Mouse (Mus musculus): ENCODE results near the gene Gm20696. TPM values are rescaled to one million over a fixed set of nuclear protein-coding genes. Genes with fewer than 3 reads are reported as not detected.

Gene Gm20696
- polyA plus RNA-seq, 1 experiment from 2014 or later = 3.6 TPM

DNA sequence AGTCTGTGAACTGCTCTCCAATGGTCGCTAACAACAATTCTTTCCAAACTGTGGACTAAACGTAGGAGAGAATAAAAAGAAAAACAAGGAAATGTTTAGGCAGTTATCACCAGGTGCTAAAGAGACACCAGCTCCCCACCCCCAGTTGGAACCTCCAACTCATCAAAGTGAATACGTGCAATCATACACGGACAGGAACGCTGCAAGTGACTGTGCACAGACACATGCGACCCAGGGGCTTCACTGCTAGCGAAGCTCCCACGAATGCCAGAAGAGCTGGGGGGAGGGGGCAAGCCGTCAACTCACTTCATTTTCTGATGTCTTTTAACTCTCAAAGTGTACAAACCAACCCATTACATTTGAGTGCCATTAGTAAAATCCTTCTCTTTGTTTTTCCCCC is 30.5 kb downstream of the Gm20696 start:
- 58% methylated on average over 9 of the region's 9 CpGs for WGBS
- H3K4me1 ChIP-seq (replicated peaks) = peaks cover 19% of the 10 kb centered on the region
- H3K27me3 ChIP-seq = no peaks in the 10 kb centered on the region
- H3K9me3 ChIP-seq = no peaks in the 10 kb centered on the region
- H3K9ac ChIP-seq (replicated peaks) = no peak overlapping the region
- no peak overlapping the region for H3K4me2 ChIP-seq (replicated peaks)
- H3K36me3 ChIP-seq = peaks cover 9% of the 10 kb centered on the region; the same call in 1 of the 2 replicates
- H3K27ac ChIP-seq = peak overlapping the region; percentile 19; the same call in 1 of the 2 replicates
- no peak for ATAC-seq
- H3K4me3 ChIP-seq (replicated peaks) = no peak overlapping the region

DNA sequence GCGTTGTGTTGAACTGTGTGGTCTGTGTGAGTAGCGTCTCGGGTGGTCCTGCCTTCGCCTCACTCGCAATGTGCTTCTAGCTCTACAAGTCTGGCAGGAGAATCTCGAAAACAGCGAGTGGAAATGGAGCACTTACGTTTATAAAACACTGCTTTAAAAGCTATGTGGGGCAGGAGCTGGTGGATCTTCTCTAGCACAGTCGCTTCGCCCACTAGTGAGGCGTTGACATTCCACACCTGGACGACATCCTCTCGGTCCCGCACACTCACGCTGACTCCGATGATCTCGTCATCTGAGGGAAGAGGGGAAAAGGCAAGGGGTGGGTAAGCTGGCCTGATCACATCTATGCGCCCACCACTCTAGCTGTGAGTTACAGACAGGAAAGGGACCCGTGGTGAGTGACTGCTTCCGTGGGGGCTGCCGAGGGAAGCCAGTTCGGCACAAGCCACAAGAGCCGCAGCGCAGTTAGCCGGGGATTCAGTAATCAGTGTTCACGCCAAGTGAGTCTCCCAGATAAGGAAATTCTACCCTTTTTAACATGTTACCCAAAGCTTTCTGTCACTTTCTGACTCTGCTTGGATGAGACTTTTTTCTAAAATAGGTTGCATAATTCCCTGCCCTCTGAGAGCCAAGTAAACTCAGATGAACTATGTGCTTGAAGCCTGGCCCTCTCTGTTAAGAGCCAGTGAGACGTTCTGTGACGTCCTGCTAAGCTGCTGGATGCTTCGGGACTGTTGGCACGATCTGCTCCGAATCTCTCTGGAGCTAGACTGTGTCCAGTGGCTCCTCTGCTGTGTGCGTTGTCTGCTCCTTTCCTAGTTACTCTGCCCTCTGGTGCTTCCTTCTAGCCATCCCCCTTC is 34.2 kb downstream of the Gm20696 start:
- WGBS = 89% methylated on average over 32 of the region's 32 CpGs
- H3K4me1 ChIP-seq (replicated peaks) = peaks cover 17% of the 10 kb centered on the region
- H3K27ac ChIP-seq = no peak overlapping the region
- H3K4me2 ChIP-seq (replicated peaks) = no peak overlapping the region
- no peak overlapping the region for H3K4me3 ChIP-seq (replicated peaks)
- H3K36me3 ChIP-seq = peaks cover 17% of the 10 kb centered on the region
- H3K9me3 ChIP-seq = no peaks in the 10 kb centered on the region
- ATAC-seq = no peak
- H3K9ac ChIP-seq (replicated peaks) = no peak overlapping the region
- no peaks in the 10 kb centered on the region for H3K27me3 ChIP-seq

DNA sequence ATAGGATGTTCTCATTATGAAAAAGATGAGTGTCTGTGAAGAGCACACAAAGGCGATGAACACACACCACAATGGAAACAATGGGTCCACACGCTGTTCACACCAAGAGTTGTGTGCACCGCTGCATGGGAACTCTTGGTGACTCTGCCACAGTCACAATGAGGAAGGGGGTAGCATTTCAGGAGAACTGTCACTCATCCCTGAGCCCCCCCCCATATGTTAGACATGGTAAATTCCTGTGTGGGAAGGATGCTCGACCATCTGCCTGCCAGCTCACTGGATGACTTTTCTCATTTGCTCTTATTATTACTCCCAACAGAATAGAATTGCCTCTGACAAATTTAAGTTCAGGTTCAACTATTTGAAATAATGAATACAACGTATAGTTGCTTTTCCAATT is 35.0 kb downstream of the Gm20696 start:
- Histone ChIP-seq H3K4me2 (replicated peaks) (no peak overlapping the region), H3K27ac (no peak overlapping the region), H3K4me1 (replicated peaks) (peaks cover 9% of the 10 kb centered on the region), H3K36me3 (peaks cover 17% of the 10 kb centered on the region), H3K9me3 (no peaks in the 10 kb centered on the region), H3K27me3 (no peaks in the 10 kb centered on the region), H3K9ac (replicated peaks) (no peak overlapping the region), H3K4me3 (replicated peaks) (no peak overlapping the region)
- 79% methylated on average over 5 of the region's 5 CpGs for WGBS
- ATAC-seq = no peak

DNA sequence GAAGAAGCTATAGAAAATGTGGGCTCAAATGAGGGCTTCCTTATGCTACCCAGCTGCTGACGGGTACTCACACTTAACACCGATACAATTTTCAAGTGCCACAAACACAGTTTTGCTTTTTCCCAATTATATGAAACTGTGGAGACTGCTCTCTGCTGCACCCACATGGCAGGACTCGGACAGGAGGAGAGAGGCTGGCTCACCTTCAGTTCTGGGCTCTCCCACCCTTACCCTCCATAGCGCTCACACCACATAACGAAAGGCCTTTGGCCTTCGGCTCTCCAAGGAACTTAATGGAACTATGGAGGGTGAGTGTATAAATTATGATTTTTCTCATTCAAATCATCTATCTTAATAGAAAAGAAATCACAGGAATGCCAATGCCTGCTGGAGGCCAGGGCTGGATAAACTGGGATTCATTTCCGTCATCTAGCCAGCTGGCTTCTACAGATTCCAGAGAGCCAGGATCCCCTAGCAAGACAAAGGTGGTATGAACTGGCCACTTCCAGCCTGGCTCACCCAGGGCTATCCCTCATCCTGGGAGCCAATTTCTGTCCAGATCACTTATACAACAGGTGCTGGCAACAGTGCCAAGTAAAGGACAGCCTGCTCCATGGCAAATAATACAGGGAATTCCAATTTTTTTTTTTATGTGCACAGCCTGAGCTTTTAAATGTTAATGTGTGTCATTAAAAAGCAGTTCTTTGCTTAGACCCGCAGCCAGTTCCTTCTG is 36.7 kb downstream of the Gm20696 start:
- Histone ChIP-seq H3K27me3 (no peaks in the 10 kb centered on the region), H3K27ac (no peak overlapping the region), H3K4me2 (replicated peaks) (no peak overlapping the region), H3K4me3 (replicated peaks) (no peak overlapping the region), H3K36me3 (peaks cover 17% of the 10 kb centered on the region), H3K9ac (replicated peaks) (no peak overlapping the region), H3K9me3 (no peaks in the 10 kb centered on the region), H3K4me1 (replicated peaks) (peaks cover 11% of the 10 kb centered on the region)
- ATAC-seq = no peak
- whole genome bisulfite sequencing = 76% methylated on average over 8 of the region's 8 CpGs

DNA sequence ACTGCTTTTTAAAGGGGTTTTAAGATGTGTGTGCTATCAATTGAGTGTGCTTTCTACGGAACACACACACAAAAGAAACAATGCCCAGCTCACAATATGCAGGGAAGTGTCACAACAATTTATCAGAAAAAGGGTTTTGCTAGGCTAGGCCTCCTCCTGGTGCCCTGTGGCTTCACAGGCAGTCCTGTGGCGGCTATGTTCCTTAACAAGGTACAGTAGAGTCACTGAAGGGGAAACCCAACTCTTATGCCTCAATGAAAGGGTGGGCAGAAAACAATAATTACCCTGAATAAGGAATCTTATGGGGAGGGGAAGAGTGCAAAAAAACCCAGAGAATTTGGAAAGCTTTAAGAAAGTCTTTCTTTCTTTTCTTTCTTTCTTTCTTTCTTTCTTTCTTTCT is 40.2 kb downstream of the Gm20696 start:
- no peaks in the 10 kb centered on the region for H3K9me3 ChIP-seq
- no peak overlapping the region for H3K4me2 ChIP-seq (replicated peaks)
- no peak overlapping the region for H3K9ac ChIP-seq (replicated peaks)
- WGBS = 42% methylated on average over 2 of the region's 2 CpGs
- H3K4me1 ChIP-seq (replicated peaks) = peaks cover 23% of the 10 kb centered on the region
- no peaks in the 10 kb centered on the region for H3K27me3 ChIP-seq
- no peak overlapping the region for H3K27ac ChIP-seq
- H3K4me3 ChIP-seq (replicated peaks) = no peak overlapping the region
- H3K36me3 ChIP-seq = peaks cover 14% of the 10 kb centered on the region
- ATAC-seq = no peak

DNA sequence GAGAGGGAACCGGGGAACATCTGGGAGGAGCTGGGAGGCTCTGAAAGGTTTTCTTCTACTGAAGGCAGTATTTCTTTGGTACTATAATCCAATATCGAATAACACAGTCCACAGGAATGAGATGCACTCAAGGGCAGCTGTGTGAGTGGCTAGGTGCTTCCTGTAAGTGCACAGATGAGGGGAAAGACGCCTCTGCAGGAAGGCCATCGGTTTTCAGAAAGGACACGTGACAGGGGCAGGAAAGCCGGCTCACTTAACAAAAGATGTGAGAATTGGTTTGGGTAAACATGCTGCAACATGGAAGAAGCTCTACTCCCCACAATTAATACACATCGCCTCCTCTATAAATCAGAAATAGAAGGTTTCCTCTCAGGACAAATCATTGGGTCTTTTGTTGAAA is 40.8 kb downstream of the Gm20696 start:
- no peak for ATAC-seq
- H3K27me3 ChIP-seq = no peaks in the 10 kb centered on the region
- no peak overlapping the region for H3K27ac ChIP-seq

DNA sequence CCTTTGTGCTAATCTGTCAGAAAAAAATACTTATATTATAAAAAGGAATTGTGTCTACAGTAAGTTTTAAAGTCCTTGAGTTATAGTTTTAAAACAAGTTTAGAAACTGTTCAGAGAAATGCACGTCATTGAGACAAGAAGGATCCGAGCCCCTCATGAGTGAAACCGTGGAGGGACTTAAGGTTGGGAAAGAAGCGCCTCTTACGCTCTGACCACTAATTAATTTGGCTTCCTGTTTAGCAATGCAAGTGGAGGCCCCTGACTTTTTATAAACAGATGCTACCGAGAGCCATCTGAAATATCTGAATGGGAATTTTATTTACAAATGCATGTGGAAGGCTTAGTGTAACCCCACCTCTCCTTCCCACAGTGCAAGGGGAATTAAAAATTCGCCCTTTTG is 41.3 kb downstream of the Gm20696 start:
- H3K9me3 ChIP-seq = no peaks in the 10 kb centered on the region

More for the DNA sequence above, 40.8 kb downstream of the Gm20696 start:
- H3K9me3 ChIP-seq = no peaks in the 10 kb centered on the region
- 19% methylated on average over 7 of the region's 7 CpGs for WGBS
- peaks cover 23% of the 10 kb centered on the region for H3K4me1 ChIP-seq (replicated peaks)
- no peak overlapping the region for H3K4me2 ChIP-seq (replicated peaks)
- H3K36me3 ChIP-seq = peaks cover 14% of the 10 kb centered on the region
- H3K9ac ChIP-seq (replicated peaks) = no peak overlapping the region
- H3K4me3 ChIP-seq (replicated peaks) = no peak overlapping the region

DNA sequence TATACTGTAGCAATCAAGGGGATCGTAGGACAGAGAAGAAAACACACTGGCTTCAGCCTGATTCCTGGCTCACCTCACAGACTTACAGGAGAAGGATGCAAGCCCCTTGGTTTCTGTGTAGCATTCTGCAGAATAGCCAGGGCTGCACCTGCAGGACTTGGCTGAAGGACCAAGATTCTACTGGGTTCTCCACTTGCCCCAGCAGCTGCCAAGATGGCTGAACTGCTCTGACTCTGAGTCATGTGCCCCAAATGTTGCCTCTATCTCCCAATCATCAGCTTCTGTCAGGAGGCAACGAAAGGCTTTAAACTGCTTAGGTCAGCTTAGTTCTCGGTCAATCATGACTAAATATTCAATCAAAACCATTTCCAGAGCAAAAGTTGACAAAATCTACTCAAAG is 42.1 kb downstream of the Gm20696 start:
- Histone ChIP-seq H3K4me1 (replicated peaks) (peaks cover 23% of the 10 kb centered on the region), H3K4me2 (replicated peaks) (no peak overlapping the region), H3K27ac (no peak overlapping the region), H3K36me3 (peaks cover 10% of the 10 kb centered on the region), H3K4me3 (replicated peaks) (no peak overlapping the region), H3K27me3 (0 out of 2 replicates have a peak, but pooled peaks cover 4% of the 10 kb centered on the region), H3K9ac (replicated peaks) (no peak overlapping the region), H3K9me3 (no peaks in the 10 kb centered on the region)
- no peak for ATAC-seq
- 78% methylated on average over 3 of the region's 3 CpGs for WGBS

More for the DNA sequence above, 41.3 kb downstream of the Gm20696 start:
- H3K36me3 ChIP-seq = peaks cover 10% of the 10 kb centered on the region
- ATAC-seq = no peak
- H3K4me2 ChIP-seq (replicated peaks) = no peak overlapping the region
- WGBS = 31% methylated on average over 7 of the region's 7 CpGs
- H3K9ac ChIP-seq (replicated peaks) = no peak overlapping the region
- H3K27ac ChIP-seq = no peak overlapping the region
- no peak overlapping the region for H3K4me3 ChIP-seq (replicated peaks)
- H3K27me3 ChIP-seq = no peaks in the 10 kb centered on the region
- H3K4me1 ChIP-seq (replicated peaks) = peaks cover 23% of the 10 kb centered on the region

DNA sequence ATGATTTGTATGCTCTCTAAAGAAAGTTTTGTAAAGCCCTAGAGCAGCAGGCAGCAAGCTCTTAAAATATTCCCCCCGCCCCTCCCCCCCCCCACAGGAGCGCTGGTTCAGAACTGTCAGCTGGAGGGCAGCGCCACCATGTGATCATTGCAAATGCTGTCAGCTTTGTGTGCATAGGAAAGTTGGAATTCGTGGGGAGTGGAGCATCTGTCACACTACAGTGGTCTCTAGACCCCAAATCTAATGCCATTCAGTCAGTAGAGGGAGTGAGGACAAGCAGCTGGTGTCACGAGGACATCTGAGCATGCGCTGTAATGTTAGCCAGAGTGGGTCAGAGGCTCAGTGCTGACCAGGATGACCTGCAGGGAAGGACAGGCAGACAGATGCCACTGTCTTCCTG is 43.0 kb downstream of the Gm20696 start:
- Histone ChIP-seq H3K9ac (replicated peaks) (no peak overlapping the region), H3K36me3 (peaks cover 5% of the 10 kb centered on the region), H3K4me3 (replicated peaks) (no peak overlapping the region), H3K9me3 (no peaks in the 10 kb centered on the region), H3K27ac (no peak overlapping the region), H3K4me1 (replicated peaks) (peaks cover 23% of the 10 kb centered on the region), H3K27me3 (0 out of 2 replicates have a peak, but pooled peaks cover 4% of the 10 kb centered on the region), H3K4me2 (replicated peaks) (no peak overlapping the region)
- WGBS = 9% methylated on average over 6 of the region's 6 CpGs
- peak; percentile 67; the same call in 1 of the 2 replicates for ATAC-seq

DNA sequence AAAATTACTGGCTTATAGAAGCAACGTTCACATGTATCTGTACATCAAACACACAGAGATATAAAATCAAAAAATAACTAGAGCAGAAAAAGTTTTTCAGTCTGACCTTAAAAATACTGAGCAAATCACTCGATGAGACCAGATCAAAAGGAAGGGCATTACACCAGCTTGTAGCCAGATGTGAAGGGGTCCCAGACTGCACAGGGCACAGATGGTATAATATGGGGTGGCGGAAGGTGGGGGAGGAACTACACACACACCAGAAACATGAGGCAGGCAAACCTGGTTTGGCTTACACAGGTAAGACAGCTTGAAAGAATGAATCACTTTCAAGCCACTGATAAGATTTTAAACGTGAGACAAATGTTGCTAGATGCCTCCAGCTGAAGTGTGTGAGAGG is 45.4 kb downstream of the Gm20696 start:
- Histone ChIP-seq H3K4me1 (replicated peaks) (peaks cover 28% of the 10 kb centered on the region), H3K4me3 (replicated peaks) (no peak overlapping the region), H3K36me3 (no peaks in the 10 kb centered on the region), H3K4me2 (replicated peaks) (no peak overlapping the region), H3K27ac (no peak overlapping the region), H3K9ac (replicated peaks) (no peak overlapping the region), H3K27me3 (peaks cover 21% of the 10 kb centered on the region; the same call in 1 of the 2 replicates), H3K9me3 (no peaks in the 10 kb centered on the region)
- 73% methylated on average over 4 of the region's 4 CpGs for WGBS
- no peak for ATAC-seq

DNA sequence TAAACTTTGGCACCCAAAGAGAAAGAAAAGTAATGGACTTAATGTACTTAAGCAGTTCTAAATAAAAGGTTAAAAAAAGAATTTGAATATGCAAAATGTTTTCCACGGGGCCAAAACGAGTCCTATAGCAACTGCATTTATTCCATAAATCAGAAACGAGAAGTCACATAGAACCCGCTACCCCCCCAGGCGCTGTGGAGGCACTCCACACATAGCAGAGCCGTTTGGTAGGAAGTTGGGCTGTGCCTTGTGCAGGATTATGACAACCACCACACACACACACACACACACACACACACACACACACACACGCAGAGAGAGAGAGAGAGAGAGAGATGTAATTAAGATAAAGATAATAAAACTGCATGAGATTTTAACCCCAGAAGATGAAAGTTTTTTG is 46.1 kb downstream of the Gm20696 start:
- Histone ChIP-seq H3K36me3 (no peaks in the 10 kb centered on the region), H3K9me3 (no peaks in the 10 kb centered on the region), H3K9ac (replicated peaks) (no peak overlapping the region), H3K27me3 (peaks cover 21% of the 10 kb centered on the region; the same call in 1 of the 2 replicates), H3K4me1 (replicated peaks) (peaks cover 27% of the 10 kb centered on the region), H3K4me3 (replicated peaks) (no peak overlapping the region), H3K4me2 (replicated peaks) (no peak overlapping the region), H3K27ac (no peak overlapping the region)
- ATAC-seq = no peak
- 88% methylated on average over 7 of the region's 7 CpGs for WGBS

DNA sequence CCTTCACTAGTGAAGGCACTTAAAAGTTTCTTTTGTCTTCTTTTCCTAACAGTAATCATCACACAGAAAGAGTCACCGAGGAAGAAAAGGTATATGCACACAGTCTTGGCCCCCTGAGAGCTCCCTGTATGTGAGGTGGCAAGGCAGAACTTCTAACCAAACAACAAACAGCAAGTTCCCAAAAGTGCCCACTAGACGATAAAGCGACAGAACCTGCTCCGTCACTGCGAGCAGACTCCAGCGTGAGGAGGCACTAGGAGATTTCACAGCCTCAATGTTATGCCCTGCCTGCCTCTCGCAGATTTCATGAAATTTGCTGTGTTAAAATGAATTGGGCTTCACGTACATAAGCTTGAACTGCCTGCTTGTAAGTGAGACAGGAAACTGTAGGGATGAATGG is 46.6 kb downstream of the Gm20696 start:
- Histone ChIP-seq H3K36me3 (no peaks in the 10 kb centered on the region), H3K27ac (no peak overlapping the region), H3K4me1 (replicated peaks) (peaks cover 30% of the 10 kb centered on the region), H3K4me2 (replicated peaks) (no peak overlapping the region), H3K27me3 (peaks cover 21% of the 10 kb centered on the region; the same call in 1 of the 2 replicates), H3K9me3 (no peaks in the 10 kb centered on the region), H3K9ac (replicated peaks) (no peak overlapping the region), H3K4me3 (replicated peaks) (no peak overlapping the region)
- 77% methylated on average over 8 of the region's 8 CpGs for WGBS
- no peak for ATAC-seq
